Mouse (Mus musculus) E14TG2a.4 (cell line): ENCODE results near the gene Gpr137.

Experiments used
- H3K27me3 ChIP-seq: 2 replicates; pipeline ENCODE4 v1.6.1; 2014; ENCODE audit warnings: low read length, control low read depth; ENCODE audit not compliant: insufficient read depth
- H3K36me3 ChIP-seq: 2 replicates; pipeline ENCODE4 v1.6.1; 2014; ENCODE audit warnings: low read length, control low read depth; ENCODE audit not compliant: insufficient read depth
- H3K4me1 ChIP-seq: replicated peaks from 2 replicates; pipeline ENCODE4 v1.6.1; 2014; ENCODE audit warnings: low read depth, low read length, control low read depth
- H3K4me3 ChIP-seq: replicated peaks from 2 replicates; pipeline ENCODE4 v1.5.1; 2014; ENCODE audit warnings: mild to moderate bottlenecking, low read length
- H3K9me3 ChIP-seq: 2 replicates; pipeline ENCODE4 v1.6.1; 2014; ENCODE audit warnings: low read length, control low read depth
- CTCF ChIP-seq: conservative IDR thresholded peaks from 2 replicates; pipeline ENCODE4 v1.5.1; 2014; ENCODE audit warnings: low read length
- NANOG ChIP-seq: IDR thresholded peaks from 2 replicates; pipeline ENCODE4 v1.6.1; 2014; ENCODE audit warnings: borderline replicate concordance, low read length, mixed read lengths
- POU5F1 ChIP-seq: IDR thresholded peaks from 2 replicates; pipeline ENCODE4 v1.6.1; 2014; ENCODE audit warnings: low read length, borderline replicate concordance

Gpr137 gene

DNA sequence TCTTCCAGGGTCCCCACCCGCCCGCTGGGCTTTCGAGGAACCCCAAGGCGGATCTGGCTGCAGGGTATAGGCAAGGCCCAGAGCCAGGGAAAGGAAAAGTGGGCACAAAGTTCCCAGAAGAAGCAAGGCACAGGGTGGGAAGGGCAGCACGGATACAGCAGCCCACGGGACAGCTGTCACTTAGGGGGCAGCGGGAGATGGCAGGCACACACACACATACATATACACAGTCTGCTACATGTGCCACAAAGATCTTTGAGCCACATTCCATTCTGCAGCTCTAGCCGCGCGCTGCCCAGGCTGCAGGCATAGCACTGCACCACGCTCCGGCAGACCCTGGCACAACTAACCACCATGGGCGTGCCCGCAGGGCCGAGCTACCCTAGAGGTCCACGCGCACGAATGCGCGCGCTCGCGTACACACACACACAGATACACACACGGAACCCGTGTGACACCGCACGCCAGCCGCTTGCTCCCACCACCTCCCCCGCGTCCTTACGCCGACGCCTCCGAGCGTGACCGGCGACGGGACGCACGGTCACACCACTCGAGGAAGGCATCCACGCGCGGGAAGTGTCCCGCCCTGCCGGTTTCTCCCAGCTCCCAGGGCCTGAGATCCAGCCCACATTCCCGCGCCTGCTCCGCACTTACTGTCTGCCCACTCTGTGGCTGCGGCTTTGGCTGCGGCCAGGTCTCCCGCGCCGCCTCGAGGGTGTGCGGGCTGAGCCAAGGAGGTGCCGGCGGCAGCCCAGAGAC is 8.7 kb downstream of the Gpr137 start:
- H3K4me3 ChIP-seq, result peak overlapping the region; percentile 77
- H3K36me3 ChIP-seq, result no peaks in the 10 kb centered on the region
- TF ChIP-seq NANOG (no peak), CTCF (no peak)
- H3K27me3 ChIP-seq, result peaks cover 48% of the 10 kb centered on the region
- H3K9me3 ChIP-seq, result no peaks in the 10 kb centered on the region
- H3K4me1 ChIP-seq, result peaks cover 56% of the 10 kb centered on the region

GRCm38 (mm10) chr19:6933102-6933435 is 9.2 kb downstream of the Gpr137 start:
- Histone ChIP-seq H3K36me3 (no peaks in the 10 kb centered on the region), H3K27me3 (peaks cover 47% of the 10 kb centered on the region), H3K9me3 (no peaks in the 10 kb centered on the region), H3K4me3 (peak overlapping the region; percentile 77), H3K4me1 (peaks cover 59% of the 10 kb centered on the region)
- no peak for TF ChIP-seq NANOG
- no peak for TF ChIP-seq CTCF

- Histone ChIP-seq H3K36me3 (no peaks in the 10 kb centered on the region), H3K9me3 (no peaks in the 10 kb centered on the region), H3K4me3 (no peak overlapping the region), H3K27me3 (peaks cover 57% of the 10 kb centered on the region), H3K4me1 (peaks cover 69% of the 10 kb centered on the region)
- no peak for TF ChIP-seq POU5F1
- TF ChIP-seq CTCF, result no peak
- TF ChIP-seq NANOG, result no peak
Observed at GRCm38 (mm10) chr19:6932018-6932417, 10.3 kb downstream of the Gpr137 start.

GRCm38 (mm10) chr19:6931002-6931401 is 11.3 kb downstream of the Gpr137 start:
- H3K4me1 ChIP-seq, result peaks cover 79% of the 10 kb centered on the region
- no peak overlapping the region for H3K4me3 ChIP-seq
- H3K27me3 ChIP-seq, result peaks cover 67% of the 10 kb centered on the region
- H3K9me3 ChIP-seq, result no peaks in the 10 kb centered on the region
- H3K36me3 ChIP-seq, result no peaks in the 10 kb centered on the region
- TF ChIP-seq NANOG (no peak), CTCF (no peak), POU5F1 (no peak)

DNA sequence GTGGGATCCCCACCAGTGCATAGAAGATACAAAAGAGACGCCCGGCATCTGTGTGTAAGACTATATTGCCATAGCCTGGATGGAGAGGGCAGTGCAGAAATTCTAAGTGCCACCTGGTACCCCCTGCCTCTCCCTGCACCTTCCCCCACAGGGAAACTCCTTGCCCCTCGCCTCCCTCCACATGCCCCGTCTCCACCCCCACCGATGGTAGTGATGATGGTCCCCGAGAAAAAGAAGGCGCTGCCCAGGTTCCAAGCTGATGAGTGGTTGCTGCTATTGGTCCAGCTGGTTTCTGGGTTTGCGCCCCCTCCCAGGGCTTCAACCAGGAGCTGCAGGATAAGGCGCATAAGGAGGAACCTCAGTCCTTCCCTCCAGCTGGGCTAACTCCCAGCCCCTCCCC is 14.2 kb downstream of the Gpr137 start:
- no peaks in the 10 kb centered on the region for H3K9me3 ChIP-seq
- H3K36me3 ChIP-seq, result no peaks in the 10 kb centered on the region
- peaks cover 65% of the 10 kb centered on the region for H3K27me3 ChIP-seq
- TF ChIP-seq POU5F1 (no peak), NANOG (no peak), CTCF (no peak)
- peaks cover 84% of the 10 kb centered on the region for H3K4me1 ChIP-seq
- H3K4me3 ChIP-seq, result 0 out of 2 replicates have a peak overlapping the region, but pooled peaks have one; percentile 23

DNA sequence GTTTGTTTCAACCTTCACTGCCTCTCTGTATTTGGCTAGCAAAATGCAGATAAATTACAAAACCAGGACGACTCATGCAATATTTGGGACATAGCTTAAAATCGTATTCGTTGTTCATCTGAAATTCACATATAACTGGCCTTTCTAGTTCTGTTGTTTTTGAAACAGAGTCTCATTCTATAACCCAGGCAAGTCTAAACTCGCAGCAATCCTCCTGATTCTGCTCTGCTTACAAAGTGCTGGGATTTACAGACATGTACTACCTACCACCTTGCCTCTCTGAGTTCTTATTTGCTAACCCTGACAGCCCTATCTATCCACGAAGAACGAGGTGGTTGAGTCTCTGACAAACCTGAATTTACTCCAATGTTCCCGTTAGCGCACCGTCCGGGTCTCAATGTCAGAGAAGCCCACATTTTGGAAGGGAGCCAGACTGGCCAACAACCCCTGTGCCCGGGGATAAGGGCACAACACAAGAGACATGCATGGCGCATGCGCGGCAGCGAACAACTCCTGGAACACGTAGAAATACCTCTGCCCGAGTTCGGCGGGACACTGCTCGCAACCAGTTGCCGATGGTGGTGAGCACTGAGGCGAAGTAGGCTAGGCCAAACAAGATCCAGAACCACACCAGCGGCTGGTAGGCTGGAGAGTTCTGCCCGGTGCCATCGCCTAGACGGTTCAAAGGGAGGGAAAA is 15.6 kb downstream of the Gpr137 start:
- H3K9me3 ChIP-seq, result no peaks in the 10 kb centered on the region

GRCm38 (mm10) chr19:6925611-6926329 is 16.5 kb downstream of the Gpr137 start:
- Histone ChIP-seq H3K36me3 (no peaks in the 10 kb centered on the region), H3K4me1 (peaks cover 75% of the 10 kb centered on the region), H3K9me3 (no peaks in the 10 kb centered on the region), H3K4me3 (peak overlapping the region; percentile 67), H3K27me3 (peaks cover 60% of the 10 kb centered on the region)
- TF ChIP-seq CTCF, result no peak
- no peak for TF ChIP-seq POU5F1
- no peak for TF ChIP-seq NANOG

More for the DNA sequence above, 15.6 kb downstream of the Gpr137 start:
- TF ChIP-seq NANOG (no peak), POU5F1 (no peak), CTCF (no peak)
- no peaks in the 10 kb centered on the region for H3K36me3 ChIP-seq
- H3K4me3 ChIP-seq, result peak overlapping the region; percentile 67
- H3K27me3 ChIP-seq, result peaks cover 62% of the 10 kb centered on the region
- H3K4me1 ChIP-seq, result peaks cover 82% of the 10 kb centered on the region

GRCm38 (mm10) chr19:6925307-6925573 is 17.0 kb downstream of the Gpr137 start, which contains the start of gene Catsperz:
TSS of gene Catsperz (minus strand) at chr19:6925380.
- TF ChIP-seq POU5F1, result no peak
- no peak for TF ChIP-seq CTCF
- TF ChIP-seq NANOG, result no peak
- Histone ChIP-seq H3K36me3 (no peaks in the 10 kb centered on the region), H3K4me3 (peak within 1 kb of the TSS; percentile 67), H3K9me3 (no peaks in the 10 kb centered on the region), H3K27me3 (peaks cover 60% of the 10 kb centered on the region), H3K4me1 (peaks cover 75% of the 10 kb centered on the region)
